Mouse (Mus musculus): ENCODE data around the gene Prune2.

GRCm38 (mm10) chr19:16959551-16959950 lies 3.6 kb downstream of the Prune2 start:
- TF ChIP-seq CTCF (IDR thresholded peaks at IDR 0.05) (no peak), EP300 (IDR thresholded peaks at IDR 0.05) (no peak)
